Mouse (Mus musculus): ENCODE results near the gene Neu4. TPM values are rescaled to one million over a fixed set of nuclear protein-coding genes. Genes with fewer than 3 reads are reported as not detected.
"Not testable (repeated sequence)": the region's sequence is repeated elsewhere in the genome, so short reads cannot be mapped to it uniquely, and the experiment has no call there.

Gene Neu4
- total RNA-seq, 2 experiments from 2014 or later, result not detected

- intact Hi-C loops (cut with DNase I), result no loop called here
- DNase-seq (ENCODE audit: low spot score), result no peak
These were observed 26.3 kb downstream of the Neu4 start for GRCm38 (mm10) chr1:94046544-94046943.

GRCm38 (mm10) chr1:94051104-94051503, 30.9 kb downstream of the Neu4 start:
- no peak for DNase-seq (ENCODE audit: low spot score)
- intact Hi-C loops (cut with DNase I), result no loop called here

GRCm38 (mm10) chr1:94052373-94052772, 32.1 kb downstream of the Neu4 start, which contains the start of gene Pdcd1:
Gene Pdcd1, minus strand, starts transcription at chr1:94052553.
- intact Hi-C loops (cut with DNase I), result no loop called here

GRCm38 (mm10) chr1:94053530-94054216, 33.4 kb downstream of the Neu4 start:
- intact Hi-C loops (cut with DNase I), result no loop called here
- DNase-seq (ENCODE audit: low spot score), result no peak

More at GRCm38 (mm10) chr1:94052373-94052772, 32.1 kb downstream of the Neu4 start, which contains the start of gene Pdcd1:
- DNase-seq (ENCODE audit: low spot score), result no peak

GRCm38 (mm10) chr1:94054481-94054880, 34.2 kb downstream of the Neu4 start:
- intact Hi-C loops (cut with DNase I), result no loop called here

GRCm38 (mm10) chr1:94055966-94056365, 35.7 kb downstream of the Neu4 start:
- no peak for DNase-seq (ENCODE audit: low spot score)
- intact Hi-C loops (cut with DNase I), result no loop called here

More at GRCm38 (mm10) chr1:94054481-94054880, 34.2 kb downstream of the Neu4 start:
- no peak for DNase-seq (ENCODE audit: low spot score)

GRCm38 (mm10) chr1:94057401-94057800, 37.1 kb downstream of the Neu4 start:
- intact Hi-C loops (cut with DNase I), result no loop called here
- DNase-seq (ENCODE audit: low spot score), result no peak

GRCm38 (mm10) chr1:94058281-94058680, 38.0 kb downstream of the Neu4 start:
- intact Hi-C loops (cut with DNase I), result not testable (repeated sequence)

GRCm38 (mm10) chr1:94074756-94075155, 54.5 kb downstream of the Neu4 start:
- no peak for DNase-seq (ENCODE audit: low spot score)
- intact Hi-C loops (cut with DNase I), result loop anchor here (10.0 kb wide), 2 partner anchors 90 to 240 kb away; no protein-coding TSS in a partner anchor

More at GRCm38 (mm10) chr1:94058281-94058680, 38.0 kb downstream of the Neu4 start:
- not testable (repeated sequence) for DNase-seq (ENCODE audit: low spot score)

- intact Hi-C loops (cut with DNase I), result loop anchor here (10.0 kb wide), 2 partner anchors 92 to 242 kb away; no protein-coding TSS in a partner anchor
- DNase-seq (ENCODE audit: low spot score), result no peak
These were observed 56.5 kb downstream of the Neu4 start for GRCm38 (mm10) chr1:94076702-94077101.

Other genes starting within 250 kb of the Neu4 start
- gene Dtymk, start 218.5 kb upstream of the Neu4 start, total RNA-seq (2021), result 10 to 100 TPM; 23.9 to 24.8 TPM
- gene Ing5, start 216.5 kb upstream of the Neu4 start, total RNA-seq (2021), result 10 to 100 TPM; 10.7 to 12.6 TPM
- gene D2hgdh, start 195.5 kb upstream of the Neu4 start, total RNA-seq (2021), result 10 to 100 TPM; 29.7 to 34.8 TPM
- under 1 TPM; 0.70 to 0.84 TPM for gene Gal3st2, start 159.1 kb upstream of the Neu4 start, total RNA-seq (2021)
- under 1 TPM; 0.39 to 0.59 TPM for gene Gal3st2b, start 102.1 kb upstream of the Neu4 start, total RNA-seq (2021)
- gene Gal3st2c, start 29.9 kb upstream of the Neu4 start, total RNA-seq (2021), result 1 to 10 TPM; 1.0 to 1.1 TPM
- gene Pdcd1, start 32.1 kb downstream of the Neu4 start, total RNA-seq (2021), result not detected